Mouse (Mus musculus): ENCODE measurements around the gene Glipr1. TPM values are rescaled to one million over a fixed set of nuclear protein-coding genes. Genes with fewer than 3 reads are reported as not detected.
"Not testable (repeated sequence)": the region's sequence is repeated elsewhere in the genome, so short reads cannot be mapped to it uniquely, and the experiment has no call there.

The Glipr1 gene
- polyA plus RNA-seq (2015; fragmentation: Nextera tagmentation; extraction: Ambion mirVana) = 1.9 and 2.5 TPM in 2 replicates

DNA sequence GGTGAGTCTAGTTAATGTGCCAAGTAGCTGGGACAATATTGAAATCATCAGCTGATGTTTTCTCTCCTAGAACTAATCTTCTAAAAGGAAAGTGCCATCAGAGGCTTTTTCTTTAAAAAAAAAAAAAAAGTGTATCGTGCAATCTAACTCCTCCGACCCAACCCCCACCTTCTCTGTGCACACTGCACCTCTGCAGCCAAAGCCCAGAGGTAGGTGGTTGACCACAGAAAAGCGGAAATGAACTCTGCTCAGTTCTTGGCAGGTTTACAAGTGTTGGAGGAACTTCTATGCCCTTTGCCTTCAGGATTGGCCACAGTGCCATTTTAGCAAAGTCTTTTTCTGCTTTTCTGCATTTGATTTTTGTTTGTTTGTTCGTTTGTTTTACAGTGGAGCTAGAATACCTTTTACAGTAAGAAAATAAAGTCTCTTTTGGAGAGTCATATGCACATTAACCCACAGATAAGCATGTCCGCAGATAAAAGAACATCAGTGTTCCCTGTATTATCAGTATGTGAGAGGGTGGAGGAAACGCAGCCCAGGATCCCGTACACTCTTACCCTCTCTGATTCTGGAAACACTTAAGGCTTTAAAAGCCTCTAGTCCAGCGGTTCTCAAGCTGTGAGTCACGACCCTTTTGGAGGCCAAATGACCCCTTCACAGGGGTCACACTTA, at the start of gene Glipr1:
Glipr1 (minus strand) TSS at position 88 of the 672 bp plus-strand sequence.
- Histone ChIP-seq H3K4me3 (replicated peaks) (no peak within 1 kb of the TSS), H3K4me1 (no peaks in the 10 kb centered on the region), H3K36me3 (no peaks in the 10 kb centered on the region), H3K27ac (no peak within 1 kb of the TSS), H3K27me3 (no peaks in the 10 kb centered on the region), H3K4me2 (no peak within 1 kb of the TSS), H3K9ac (no peak within 1 kb of the TSS), H3K9me3 (replicated peaks) (no peaks in the 10 kb centered on the region)
- ATAC-seq (replicated peaks; ENCODE audit: low FRiP score) = no peak
- WGBS = 70% methylated on average over 9 of the region's 9 CpGs

DNA sequence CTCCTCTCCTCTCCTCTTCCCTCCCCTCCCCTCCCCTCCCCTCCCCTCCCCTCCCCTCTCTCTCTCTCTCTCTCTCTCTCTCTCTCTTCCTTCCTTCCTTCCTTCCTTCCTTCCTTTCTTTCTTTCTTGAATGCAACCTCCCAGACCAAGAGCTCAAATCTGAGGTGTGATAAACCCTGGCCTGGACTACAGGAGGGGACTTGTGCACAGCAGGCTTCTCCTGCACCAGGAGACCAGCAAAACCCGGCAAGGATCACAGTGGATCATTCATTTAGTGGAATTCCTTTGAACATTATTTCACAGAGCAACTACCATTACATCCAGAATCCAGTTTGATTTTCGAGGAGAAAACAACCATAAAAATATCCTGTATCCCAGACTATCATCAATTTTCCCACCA, 49.5 kb upstream of the Glipr1 start:
- H3K9ac ChIP-seq; H3K4me1 ChIP-seq; H3K4me2 ChIP-seq; H3K27ac ChIP-seq; ATAC-seq (replicated peaks; ENCODE audit: low FRiP score); H3K27me3 ChIP-seq; H3K4me3 ChIP-seq (replicated peaks); H3K9me3 ChIP-seq (replicated peaks); H3K36me3 ChIP-seq: not testable (repeated sequence)
- 84% methylated on average over 2 of the region's 2 CpGs for WGBS

DNA sequence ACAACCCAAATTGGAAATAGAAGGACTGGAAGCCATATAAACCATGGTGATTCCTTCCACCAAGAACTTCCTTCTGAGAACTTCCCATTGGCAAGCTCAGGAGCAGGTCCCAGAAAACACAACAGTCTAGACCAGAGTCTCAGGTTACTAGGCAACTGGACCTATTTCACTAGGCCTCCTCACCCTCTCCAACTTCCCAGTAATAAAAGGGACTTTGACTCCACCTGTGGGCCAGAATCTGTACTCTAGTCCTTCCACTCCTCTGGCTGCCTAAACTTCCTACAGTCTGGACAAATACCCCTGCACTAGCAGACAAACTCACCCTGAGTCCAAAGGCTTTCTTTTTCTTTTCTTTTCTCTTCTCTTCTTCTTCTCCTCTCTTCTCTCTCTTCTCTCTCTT, 48.8 kb upstream of the Glipr1 start:
- ATAC-seq (replicated peaks; ENCODE audit: low FRiP score) = no peak
- H3K9ac ChIP-seq = no peak overlapping the region
- no peak overlapping the region for H3K4me3 ChIP-seq (replicated peaks)

DNA sequence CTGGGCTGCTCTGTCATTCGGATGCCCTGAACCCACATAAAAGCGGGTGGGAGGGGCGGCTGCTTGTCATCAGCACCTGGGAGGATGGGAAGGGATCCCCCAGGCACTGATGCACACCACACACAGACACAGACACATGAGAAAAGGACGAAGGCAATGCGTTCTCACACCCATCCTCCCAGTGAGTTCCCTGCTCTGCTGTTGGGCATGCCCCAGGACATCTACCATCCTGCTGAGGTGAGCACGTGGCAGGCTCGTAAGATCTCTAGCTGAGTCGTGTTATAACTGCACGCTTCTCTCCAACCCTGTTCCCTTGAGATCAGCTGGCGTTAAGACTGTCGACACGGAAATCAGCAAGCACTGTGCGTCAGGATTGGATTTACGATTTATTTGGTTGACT, 41.9 kb upstream of the Glipr1 start:
- ATAC-seq (replicated peaks; ENCODE audit: low FRiP score); H3K27me3 ChIP-seq; H3K36me3 ChIP-seq; H3K4me1 ChIP-seq; H3K9ac ChIP-seq; H3K4me3 ChIP-seq (replicated peaks); H3K27ac ChIP-seq; H3K4me2 ChIP-seq; H3K9me3 ChIP-seq (replicated peaks): not testable (repeated sequence)
- 30% methylated on average over 14 of the region's 14 CpGs for WGBS

More for the DNA sequence above, 48.8 kb upstream of the Glipr1 start:
- Histone ChIP-seq H3K9me3 (replicated peaks) (no peaks in the 10 kb centered on the region), H3K27me3 (no peaks in the 10 kb centered on the region), H3K4me1 (no peaks in the 10 kb centered on the region), H3K36me3 (no peaks in the 10 kb centered on the region), H3K4me2 (no peak overlapping the region), H3K27ac (no peak overlapping the region)

DNA sequence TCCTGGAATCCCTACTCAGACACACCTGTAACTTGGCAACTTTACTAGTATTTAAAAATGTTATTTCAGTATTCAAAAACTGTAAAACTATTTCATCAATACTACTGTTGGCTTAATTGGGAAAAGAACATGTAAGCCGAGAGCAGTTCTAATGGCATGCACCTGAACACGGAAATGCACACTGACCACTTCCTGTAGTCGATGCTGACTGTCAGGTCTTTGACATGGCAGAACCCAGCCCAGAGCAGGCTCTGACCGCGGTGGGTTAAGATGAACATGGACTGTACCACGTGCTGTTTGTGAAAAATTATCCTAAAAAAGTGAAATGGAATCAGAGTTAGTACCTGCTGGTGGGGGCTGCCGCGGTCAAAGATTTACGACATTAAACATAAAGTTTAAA, 41.1 kb upstream of the Glipr1 start:
- not testable (repeated sequence) for H3K27me3 ChIP-seq; H3K9ac ChIP-seq; H3K9me3 ChIP-seq (replicated peaks); H3K4me1 ChIP-seq; ATAC-seq (replicated peaks; ENCODE audit: low FRiP score); H3K4me3 ChIP-seq (replicated peaks); H3K36me3 ChIP-seq; H3K27ac ChIP-seq; H3K4me2 ChIP-seq
- WGBS = 80% methylated on average over 9 of the region's 9 CpGs

DNA sequence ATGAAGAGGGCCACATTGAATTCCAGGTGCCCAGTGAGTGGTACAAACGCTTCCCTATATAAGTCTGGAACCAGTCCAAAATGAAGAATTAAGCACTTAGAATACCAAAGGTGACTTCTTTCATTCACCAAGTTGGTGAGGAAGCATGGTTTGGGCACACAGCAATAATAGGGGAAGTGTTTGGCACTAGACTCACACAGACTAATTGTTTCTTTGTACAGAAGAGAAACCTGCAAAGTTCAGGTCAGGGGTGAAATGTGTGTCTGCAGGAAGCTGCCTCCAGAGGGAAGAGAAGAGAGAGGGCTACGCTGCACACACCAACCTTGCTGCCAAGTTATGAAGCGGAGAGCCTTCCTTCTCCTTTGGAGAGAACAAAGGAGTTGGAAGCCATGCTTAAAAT, 26.3 kb upstream of the Glipr1 start:
- H3K4me2 ChIP-seq; H3K27me3 ChIP-seq; H3K4me3 ChIP-seq (replicated peaks); H3K9me3 ChIP-seq (replicated peaks); H3K9ac ChIP-seq; ATAC-seq (replicated peaks; ENCODE audit: low FRiP score); H3K36me3 ChIP-seq; H3K27ac ChIP-seq; H3K4me1 ChIP-seq: not testable (repeated sequence)
- 81% methylated on average over 3 of the region's 3 CpGs for WGBS

DNA sequence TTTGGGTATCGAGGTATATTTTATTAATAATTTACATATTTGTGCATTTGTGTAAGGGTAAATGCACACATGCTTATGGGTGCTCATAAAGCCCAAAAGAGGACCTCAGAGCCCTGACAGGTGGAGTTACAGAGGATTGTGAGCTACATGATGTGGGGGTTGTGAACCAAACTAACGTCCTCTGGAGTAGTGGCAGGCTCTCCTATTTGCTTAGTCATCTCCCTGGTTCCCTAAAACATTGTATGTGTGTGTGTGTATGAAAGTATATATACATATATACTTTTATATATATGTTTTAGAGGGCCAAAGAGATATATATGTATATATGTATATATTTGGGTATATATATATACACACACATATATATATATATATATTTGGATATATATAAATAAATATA, 21.2 kb upstream of the Glipr1 start:
- Histone ChIP-seq H3K27me3 (no peaks in the 10 kb centered on the region), H3K9me3 (replicated peaks) (no peaks in the 10 kb centered on the region), H3K4me3 (replicated peaks) (no peak overlapping the region), H3K4me2 (no peak overlapping the region), H3K27ac (no peak overlapping the region), H3K9ac (no peak overlapping the region), H3K36me3 (no peaks in the 10 kb centered on the region), H3K4me1 (no peaks in the 10 kb centered on the region)
- 75% methylated on average over 2 of the region's 2 CpGs for WGBS
- no peak for ATAC-seq (replicated peaks; ENCODE audit: low FRiP score)

DNA sequence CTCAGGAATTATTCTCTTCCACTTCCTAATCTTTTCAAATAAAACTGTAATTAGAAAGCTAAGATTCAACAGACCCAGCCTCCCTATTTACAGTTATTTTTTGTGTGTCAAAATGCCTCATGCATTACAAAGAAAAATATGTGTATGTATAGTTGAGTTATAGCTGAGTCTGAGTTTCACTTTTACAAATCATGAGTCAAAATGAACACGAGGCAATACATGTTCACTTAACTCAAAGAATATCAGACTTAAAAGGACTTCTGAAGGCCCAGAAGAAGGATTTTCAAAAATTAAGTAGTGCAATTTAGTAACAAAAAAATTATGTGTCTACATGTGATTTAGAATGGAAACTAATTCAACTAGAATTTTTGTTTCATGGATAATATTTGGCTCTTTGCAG, 7.1 kb upstream of the Glipr1 start:
- ATAC-seq (replicated peaks; ENCODE audit: low FRiP score); H3K27me3 ChIP-seq; H3K4me3 ChIP-seq (replicated peaks); H3K4me2 ChIP-seq; H3K9me3 ChIP-seq (replicated peaks); H3K27ac ChIP-seq; H3K9ac ChIP-seq; H3K4me1 ChIP-seq; H3K36me3 ChIP-seq: not testable (repeated sequence)
- WGBS = 75% methylated on average over 1 of the region's 1 CpGs

DNA sequence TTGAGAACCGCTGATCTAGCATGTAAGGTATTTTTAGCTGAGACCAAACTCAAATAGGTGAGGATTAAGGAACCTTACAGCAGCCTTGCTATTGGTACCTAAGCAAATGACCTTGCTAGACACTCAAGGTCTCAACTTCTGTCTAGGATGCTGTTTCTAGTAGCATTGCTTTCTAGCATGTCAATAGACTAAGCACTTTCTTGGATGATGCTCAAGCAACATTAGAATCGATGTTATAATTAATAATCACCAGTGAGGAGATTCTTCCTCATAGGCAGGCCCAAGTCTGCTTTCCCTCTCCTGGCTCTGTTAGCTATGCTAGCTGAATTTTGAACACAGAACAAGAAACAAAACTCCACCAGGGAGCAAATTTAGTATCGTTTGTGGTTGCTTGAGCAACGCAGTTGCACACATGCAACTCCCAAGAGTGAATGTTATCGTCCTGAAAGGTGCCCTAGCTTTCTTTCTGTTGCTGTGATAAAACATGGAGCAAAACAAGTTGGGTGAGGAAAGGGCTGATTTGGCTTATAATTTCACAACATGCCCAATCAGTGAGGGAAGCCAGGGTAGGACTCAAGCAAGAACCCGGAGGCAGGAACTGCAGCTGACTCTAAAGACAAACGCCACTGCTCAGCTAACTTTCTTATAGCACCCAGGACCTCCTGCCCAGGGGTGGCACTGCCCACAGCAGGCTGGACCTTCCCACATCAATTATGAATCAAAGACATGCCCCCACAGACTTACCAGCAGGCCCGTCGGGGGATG, 493 bp downstream of the Glipr1 start:
- ATAC-seq (replicated peaks; ENCODE audit: low FRiP score) = no peak
- Histone ChIP-seq H3K4me3 (replicated peaks) (no peak overlapping the region), H3K9me3 (replicated peaks) (no peaks in the 10 kb centered on the region), H3K27me3 (no peaks in the 10 kb centered on the region), H3K4me1 (no peaks in the 10 kb centered on the region), H3K4me2 (no peak overlapping the region), H3K36me3 (no peaks in the 10 kb centered on the region), H3K9ac (no peak overlapping the region), H3K27ac (no peak overlapping the region)
- 81% methylated on average over 9 of the region's 9 CpGs for WGBS

DNA sequence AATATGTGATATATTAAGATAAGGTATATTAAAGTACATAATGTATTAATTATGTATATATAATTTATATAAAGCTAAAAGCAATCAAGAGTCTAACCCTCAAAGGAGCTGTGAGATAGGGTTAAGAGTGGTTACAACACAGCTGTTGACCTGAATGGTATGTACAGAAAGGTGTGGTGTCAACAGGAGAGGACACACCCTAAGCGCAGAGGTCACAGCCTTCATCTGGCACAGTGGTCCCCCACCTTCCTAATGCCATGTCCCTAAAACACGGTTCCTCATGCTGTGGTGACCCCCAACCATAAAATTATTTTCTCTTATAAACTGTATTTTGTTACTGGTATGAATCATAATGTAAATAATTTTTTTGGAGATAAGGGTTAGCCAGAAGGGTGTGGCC, 1.1 kb downstream of the Glipr1 start:
- 89% methylated on average over 2 of the region's 2 CpGs for WGBS
- no peaks in the 10 kb centered on the region for H3K36me3 ChIP-seq
- H3K4me1 ChIP-seq = no peaks in the 10 kb centered on the region
- H3K27ac ChIP-seq = no peak overlapping the region
- no peaks in the 10 kb centered on the region for H3K27me3 ChIP-seq
- no peaks in the 10 kb centered on the region for H3K9me3 ChIP-seq (replicated peaks)
- H3K4me3 ChIP-seq (replicated peaks) = no peak overlapping the region
- H3K9ac ChIP-seq = no peak overlapping the region
- no peak for ATAC-seq (replicated peaks; ENCODE audit: low FRiP score)
- H3K4me2 ChIP-seq = no peak overlapping the region

DNA sequence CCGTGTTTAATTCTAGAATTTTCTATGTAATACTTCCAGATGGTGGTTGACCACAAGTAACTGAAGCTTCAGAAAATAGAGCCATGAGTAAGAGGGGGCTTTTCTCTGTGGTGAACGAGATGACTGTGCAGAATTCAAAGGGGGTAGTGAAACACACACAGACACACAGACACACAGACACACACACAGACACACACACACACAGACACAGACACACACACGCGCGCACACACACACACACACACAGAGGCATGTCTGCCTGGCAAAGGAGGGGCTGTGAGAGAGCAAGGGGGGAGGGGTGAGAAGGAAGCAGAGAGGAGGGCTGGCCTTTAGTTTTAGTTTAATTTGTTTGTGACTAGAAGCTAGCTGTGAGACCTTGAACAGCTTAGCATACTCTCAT, 1.9 kb downstream of the Glipr1 start:
- no peak overlapping the region for H3K27ac ChIP-seq
- no peaks in the 10 kb centered on the region for H3K9me3 ChIP-seq (replicated peaks)
- no peaks in the 10 kb centered on the region for H3K27me3 ChIP-seq
- H3K4me1 ChIP-seq = no peaks in the 10 kb centered on the region
- H3K4me2 ChIP-seq = no peak overlapping the region
- H3K4me3 ChIP-seq (replicated peaks) = no peak overlapping the region
- ATAC-seq (replicated peaks; ENCODE audit: low FRiP score) = no peak
- H3K9ac ChIP-seq = no peak overlapping the region
- no peaks in the 10 kb centered on the region for H3K36me3 ChIP-seq
- WGBS = 86% methylated on average over 5 of the region's 5 CpGs

DNA sequence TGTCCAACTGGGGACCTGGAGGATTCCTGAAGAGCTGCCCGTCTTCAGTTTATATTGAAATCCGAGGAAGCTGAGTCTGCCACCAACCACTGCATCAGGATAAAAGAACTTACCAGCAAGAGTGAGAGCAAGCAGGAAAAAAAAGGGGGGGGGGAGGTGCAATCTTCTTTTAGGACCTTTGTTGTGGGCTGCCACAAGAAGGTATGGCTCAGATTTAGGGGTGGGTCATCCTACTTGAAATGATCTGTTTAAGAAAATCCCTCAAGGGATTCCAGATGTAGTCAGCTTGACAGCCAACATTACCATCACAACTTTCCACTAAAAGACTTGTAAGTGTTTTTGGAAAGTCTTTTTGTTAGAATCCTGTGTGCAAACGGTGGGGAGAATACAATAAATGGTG, 2.7 kb downstream of the Glipr1 start:
- Histone ChIP-seq H3K9me3 (replicated peaks) (no peaks in the 10 kb centered on the region), H3K36me3 (no peaks in the 10 kb centered on the region), H3K4me3 (replicated peaks) (no peak overlapping the region), H3K27ac (no peak overlapping the region), H3K4me1 (no peaks in the 10 kb centered on the region), H3K27me3 (no peaks in the 10 kb centered on the region), H3K9ac (no peak overlapping the region), H3K4me2 (no peak overlapping the region)
- WGBS = 58% methylated on average over 3 of the region's 3 CpGs
- no peak for ATAC-seq (replicated peaks; ENCODE audit: low FRiP score)

DNA sequence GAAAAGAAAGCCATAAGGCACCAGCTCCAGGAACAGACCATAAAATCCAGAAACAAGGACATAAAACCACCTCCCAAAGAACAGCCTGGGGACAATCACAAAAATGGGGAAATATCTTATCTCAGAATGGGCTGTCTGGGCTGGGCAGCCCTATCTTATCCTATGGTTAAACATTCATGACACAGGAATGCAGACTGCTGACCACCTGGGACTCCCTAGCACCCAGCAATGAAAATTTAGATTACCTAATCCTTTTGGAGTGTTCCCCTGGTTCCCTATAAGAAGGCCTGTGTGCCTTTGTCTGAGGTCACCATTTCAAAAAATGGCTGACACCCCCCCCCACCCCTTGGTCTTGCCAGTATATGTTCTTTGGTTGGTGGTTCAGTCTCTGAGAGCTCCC, 4.8 kb downstream of the Glipr1 start:
- H3K4me3 ChIP-seq (replicated peaks) = no peak overlapping the region
- no peak for ATAC-seq (replicated peaks; ENCODE audit: low FRiP score)
- H3K27ac ChIP-seq = no peak overlapping the region

More for the DNA sequence above, 4.8 kb downstream of the Glipr1 start:
- no peak overlapping the region for H3K4me2 ChIP-seq
- no peaks in the 10 kb centered on the region for H3K9me3 ChIP-seq (replicated peaks)
- no peaks in the 10 kb centered on the region for H3K4me1 ChIP-seq
- H3K27me3 ChIP-seq = no peaks in the 10 kb centered on the region
- H3K36me3 ChIP-seq = no peaks in the 10 kb centered on the region
- H3K9ac ChIP-seq = no peak overlapping the region

All from kidney, embryonic 15.5 days (tissue).